Mouse (Mus musculus) retina, postnatal 1 day (tissue): ENCODE results near the gene Ttll11.

Experiments
- DNase-seq: peaks from one replicate; pipeline ENCODE4 v3.0.0-alpha.2; 2012

Ttll11 gene

DNA sequence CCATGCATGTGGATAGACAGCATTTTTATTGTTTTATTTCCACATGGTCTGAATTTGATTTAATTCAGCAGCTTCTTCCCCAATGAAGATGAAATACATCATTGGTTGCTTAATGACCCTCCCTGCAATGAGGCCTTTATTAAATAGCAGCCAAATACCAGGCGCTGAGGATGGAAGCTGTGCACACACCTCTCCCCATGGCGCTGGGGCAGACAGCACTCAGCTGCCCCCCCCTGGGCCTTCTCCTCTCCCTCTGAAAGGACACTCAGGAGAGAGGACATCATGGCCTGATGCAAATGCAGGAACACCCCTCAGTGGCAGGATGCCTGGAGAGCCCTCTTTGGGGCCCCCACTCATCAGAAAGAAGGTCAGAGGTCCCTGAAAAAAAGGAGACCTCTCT, 16.4 kb downstream of the Ttll11 start:
- no peak for DNase-seq

GRCm38 (mm10) chr2:35961593-35962127, 18.1 kb downstream of the Ttll11 start:
- DNase-seq = no peak

DNA sequence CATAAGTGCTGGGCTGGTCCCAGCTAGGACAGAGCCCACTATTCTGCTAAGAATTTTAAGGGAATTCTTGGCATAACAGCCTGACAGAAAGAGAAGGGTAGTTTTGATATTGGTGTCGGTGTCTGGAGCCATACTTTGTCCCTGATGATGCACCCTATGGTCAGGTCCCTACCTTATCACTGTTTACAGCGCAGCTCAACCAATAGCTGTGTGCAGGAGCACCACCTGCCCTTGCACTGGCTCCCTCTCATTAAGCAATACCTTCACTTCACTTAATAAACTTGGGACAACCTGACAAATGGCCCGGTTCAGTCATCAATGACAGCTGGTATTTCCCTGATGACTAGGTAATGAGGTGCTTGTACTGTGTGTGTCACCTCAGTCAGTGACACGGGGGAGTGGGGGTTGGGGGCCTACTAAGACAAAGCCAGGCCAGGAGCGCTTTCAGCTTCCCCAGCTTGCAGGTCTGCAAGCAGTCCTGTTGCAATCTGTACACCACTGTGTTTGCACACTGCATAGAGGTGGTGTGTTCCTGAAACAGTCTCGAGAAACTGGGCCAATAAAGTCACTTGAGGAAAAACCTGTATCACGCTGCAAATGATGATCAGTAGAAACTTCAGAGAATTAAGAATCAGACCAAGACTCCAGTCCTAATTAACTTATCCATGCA, 22.1 kb downstream of the Ttll11 start:
- DNase-seq = no peak

- DNase-seq = no peak
Measured at GRCm38 (mm10) chr2:35955211-35955610, 24.5 kb downstream of the Ttll11 start.

DNA sequence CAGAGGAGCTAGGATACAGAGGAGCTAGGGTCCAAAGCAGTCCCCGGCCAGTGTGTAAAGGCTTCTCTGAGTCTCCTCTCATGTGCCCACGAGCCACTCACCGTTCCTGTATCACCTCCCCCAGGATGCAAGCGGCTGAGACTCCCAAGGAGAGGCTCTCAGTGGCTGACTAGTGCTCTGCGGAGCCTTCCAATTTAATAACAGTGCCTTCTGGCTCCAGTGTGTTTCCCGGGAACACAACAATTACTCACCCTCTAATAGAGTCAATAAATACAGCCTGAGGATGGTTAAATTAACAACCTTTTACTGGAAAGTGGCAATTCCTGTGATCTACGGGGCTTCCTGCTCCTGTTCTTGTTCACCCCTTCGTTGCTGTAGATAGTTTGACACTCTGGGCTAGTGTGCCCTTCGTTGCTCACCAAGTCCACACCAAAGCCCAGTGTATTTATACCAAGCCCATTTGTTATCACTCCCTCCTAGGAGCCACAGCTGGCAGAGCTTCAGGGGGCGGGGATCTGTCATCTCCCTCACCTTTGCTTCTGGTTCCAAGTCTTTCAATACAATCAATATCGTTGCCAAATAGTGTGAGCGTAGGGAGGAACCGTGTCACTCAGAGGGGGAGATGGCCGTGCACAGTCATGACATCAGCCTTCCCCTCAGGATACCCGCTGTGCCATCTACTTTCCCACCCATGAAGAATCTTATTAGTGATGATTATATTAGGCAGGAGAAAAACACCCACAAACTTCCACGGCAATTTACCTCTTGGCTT, 27.3 kb downstream of the Ttll11 start:
- DNase-seq = no peak

DNA sequence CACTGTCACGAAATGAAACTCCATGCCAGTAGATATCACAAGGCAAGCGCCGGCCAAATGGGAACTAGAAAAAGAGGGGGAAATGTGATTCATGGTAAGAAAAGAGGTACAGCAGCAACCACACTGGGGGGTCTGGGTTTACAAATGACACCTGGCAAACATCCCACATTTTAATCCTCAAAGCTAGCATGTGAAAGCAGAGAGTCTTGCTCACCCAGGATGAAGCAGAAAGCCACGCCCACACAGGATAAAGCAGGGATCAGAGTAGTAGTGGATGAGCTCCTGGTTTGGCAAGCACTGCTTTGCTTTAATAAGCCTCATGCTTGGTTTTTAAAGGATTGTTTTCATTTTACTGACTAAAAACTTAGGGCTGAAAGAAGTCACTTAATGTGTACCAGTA, 34.8 kb downstream of the Ttll11 start:
- DNase-seq = no peak

DNA sequence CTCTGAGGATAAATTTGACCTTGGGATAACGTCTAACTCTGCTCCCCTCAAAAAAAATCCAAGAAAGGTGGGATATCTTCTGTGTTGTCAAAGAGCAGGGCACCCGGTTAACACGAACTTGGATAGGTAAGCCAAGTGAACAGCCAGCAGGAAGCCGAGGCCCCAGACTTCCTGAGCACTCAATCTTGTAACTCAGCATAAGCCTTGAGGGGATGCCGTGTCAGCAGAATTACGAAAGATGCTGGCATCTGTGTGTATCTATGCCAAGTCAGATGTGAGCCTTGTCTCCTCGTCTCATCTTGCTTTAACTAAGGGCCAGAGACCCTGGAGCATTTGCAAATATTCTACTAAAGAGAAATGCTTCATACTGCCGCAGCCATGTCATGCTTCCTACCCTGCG, 36.8 kb downstream of the Ttll11 start:
- DNase-seq = no peak

- no peak for DNase-seq
Measured at GRCm38 (mm10) chr2:35935045-35935444, 44.7 kb downstream of the Ttll11 start.

DNA sequence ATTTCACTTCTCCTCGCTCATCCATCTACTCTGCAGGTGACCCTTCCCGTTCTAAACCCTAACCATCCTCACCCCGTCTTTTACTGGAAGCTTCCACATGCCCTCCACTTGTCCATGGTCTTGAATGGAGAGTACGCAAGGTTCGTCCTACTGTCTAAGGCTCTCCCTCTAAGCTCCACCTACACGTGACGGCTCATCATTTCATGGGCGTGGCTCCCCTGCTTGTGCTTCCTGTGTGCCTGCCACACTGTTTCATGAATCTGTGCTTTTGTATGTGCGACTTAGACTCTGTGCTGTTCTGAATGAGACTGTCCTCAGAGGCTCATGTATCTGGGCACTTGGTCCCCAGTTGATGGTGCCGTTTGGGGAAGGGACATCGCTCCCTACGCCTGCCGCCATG, 46.6 kb downstream of the Ttll11 start:
- DNase-seq = no peak

DNA sequence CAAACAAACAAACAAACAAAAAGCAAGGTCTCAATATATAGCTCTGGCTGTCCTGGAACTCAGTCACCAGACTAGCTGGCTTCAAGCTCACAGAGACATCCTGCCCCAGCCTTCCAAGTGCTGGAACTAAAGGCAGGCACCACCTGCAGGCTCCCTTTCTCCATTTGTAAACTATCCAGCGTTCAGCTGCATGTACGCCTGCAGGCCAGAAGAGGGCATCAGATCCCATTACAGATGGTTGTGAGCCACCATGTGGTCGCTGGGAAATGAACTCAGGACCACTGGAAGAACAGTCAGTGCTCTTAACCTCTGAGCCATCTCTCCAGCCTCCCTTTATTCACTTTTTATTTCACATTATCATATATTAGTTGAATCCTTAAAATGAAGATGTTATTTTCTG, 48.1 kb downstream of the Ttll11 start:
- DNase-seq = no peak

DNA sequence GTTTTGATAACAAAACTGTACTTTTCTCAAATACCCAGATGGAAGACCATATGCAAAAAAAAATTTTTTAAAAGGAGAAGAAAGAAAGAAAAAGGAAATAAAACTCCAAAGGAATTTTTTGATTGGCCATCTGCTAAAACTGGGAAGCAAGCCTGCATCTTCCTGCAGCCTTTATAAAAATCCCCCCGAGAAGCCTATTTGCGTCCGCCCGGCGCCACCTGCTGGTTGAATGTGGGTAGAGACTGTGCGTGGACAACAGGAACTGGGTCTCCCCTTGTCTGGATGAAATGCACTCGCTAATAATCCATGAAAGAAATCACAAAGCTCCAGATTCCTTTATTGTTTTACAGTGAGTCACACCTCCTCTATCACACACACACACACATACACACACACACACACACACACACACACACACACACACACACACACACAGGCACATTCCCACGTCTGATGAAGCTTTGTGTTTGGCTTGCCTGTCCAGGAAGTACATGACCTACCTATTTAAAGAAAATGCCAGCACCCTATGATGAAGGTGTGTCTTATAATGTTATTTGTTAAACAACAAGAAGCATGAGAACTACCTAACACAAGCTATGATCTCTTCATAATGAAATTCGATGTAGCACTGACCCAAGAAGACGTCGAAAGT, 49.1 kb downstream of the Ttll11 start:
- peak; percentile 86 for DNase-seq

GRCm38 (mm10) chr2:35928133-35928532, 51.6 kb downstream of the Ttll11 start:
- no peak for DNase-seq

DNA sequence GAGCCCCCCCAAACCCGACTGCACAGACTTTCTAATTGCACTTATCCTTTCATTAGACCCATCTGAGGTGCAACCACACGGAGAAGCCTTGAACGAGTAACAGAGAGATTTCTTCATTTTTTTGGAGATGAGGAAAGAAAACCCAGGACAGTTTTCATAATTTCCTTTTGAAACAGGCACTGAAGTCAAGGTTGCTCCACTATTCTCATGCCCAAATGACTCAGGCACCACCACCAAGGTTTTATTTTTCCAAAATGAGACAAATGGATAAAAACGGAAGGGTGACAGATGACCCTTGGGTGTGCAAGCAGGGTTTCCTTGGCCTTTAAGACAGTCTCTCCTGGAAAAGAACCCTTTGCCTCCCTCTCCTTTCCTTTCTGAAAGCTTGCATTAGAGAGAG, 54.8 kb downstream of the Ttll11 start:
- no peak for DNase-seq

DNA sequence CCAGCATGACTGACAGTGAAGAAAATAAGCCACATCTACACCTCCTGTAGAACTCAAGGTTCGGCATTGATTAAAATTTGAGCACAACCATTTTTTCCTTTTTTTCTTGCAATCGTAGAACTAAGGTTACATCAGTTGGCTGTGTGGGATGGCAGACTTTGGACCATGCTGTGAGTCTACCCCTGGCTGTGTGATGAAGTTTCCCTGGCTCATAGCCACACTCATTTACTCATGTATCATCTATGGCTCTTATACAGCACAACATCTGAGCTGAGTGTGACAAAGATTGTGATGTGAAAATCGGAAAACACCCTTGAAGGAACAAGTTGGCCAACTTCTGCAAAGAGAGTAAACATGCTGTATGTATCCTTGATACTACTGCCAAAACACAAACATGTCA, 56.8 kb downstream of the Ttll11 start:
- no peak for DNase-seq

DNA sequence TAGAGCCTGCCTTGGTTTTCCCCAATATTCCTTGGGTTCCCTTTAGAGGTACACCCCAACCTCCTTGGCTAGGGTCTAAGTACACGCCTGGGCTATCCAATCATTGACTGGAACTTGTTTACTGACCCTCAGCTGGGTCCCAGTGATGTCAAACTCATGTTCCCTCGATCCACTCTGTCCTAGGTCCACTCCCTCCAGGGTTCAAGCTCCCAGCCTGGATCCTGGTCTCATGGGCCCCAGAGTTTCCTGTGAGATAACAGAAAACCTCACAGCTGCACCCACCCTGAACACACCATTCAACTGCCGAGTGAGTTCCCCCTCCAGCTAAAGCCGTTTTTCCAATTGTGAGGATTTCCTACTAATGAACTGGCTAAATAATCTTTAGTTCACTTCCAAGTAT, 67.6 kb downstream of the Ttll11 start:
- no peak for DNase-seq

DNA sequence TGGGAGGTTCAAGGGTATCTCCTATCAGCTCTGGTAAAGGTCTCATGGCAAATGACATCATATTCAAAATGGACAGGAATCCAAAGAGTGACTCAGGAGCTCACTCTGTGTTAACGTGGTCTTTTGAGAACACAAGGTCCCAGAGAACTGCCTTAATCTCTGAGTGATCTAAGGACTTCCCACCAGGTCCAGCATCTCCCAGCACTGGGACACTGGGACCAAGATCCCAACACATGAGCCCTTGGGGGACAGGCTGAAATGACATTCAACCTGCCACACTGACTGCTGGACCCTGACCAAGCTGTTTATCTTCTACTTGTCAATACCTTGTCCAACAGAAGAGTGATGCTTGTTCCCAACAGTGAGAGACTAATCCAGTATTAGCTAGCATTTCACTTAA, 68.0 kb downstream of the Ttll11 start:
- DNase-seq = no peak

DNA sequence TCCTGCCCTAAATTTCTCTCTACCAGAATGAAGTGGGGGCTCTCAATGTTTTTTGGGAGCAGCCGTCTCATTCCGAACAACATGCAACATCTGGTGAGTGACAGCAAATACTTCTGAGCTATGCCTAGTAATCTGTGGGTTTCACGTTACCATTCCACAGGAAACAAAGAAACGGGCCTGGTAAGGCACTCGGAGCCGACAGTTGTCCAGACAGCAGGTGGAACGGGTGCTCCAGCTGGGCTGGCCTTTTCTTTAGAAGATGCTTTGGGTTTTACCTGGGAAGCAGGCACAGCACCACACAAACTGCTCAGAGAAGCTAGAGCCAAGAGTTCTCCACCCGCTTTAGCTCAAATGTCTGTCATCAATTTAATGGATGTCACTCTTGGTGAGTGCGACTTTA, 69.0 kb downstream of the Ttll11 start:
- DNase-seq = no peak

- no peak for DNase-seq
Measured at GRCm38 (mm10) chr2:35909353-35909752, 70.4 kb downstream of the Ttll11 start.

DNA sequence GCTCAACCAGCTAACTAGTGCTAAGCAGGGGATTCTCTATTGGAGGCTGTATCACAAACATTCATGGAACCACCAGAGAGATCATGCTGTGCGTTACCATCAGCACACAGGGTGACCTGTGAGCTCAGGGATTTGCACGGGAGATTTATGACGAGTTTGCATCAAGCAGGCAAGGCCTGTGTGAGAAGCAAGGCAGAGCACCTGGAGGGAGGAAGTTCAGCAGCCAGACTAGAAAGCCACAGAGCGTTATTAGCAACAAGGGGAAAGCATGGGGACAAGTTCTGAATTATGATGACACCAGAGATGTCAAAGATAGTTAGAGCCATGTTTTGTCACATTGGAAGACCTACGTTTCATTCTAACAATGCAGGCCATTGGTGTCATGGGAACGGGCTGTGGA, 72.1 kb downstream of the Ttll11 start:
- no peak for DNase-seq

- DNase-seq = peak; percentile 90
Measured at GRCm38 (mm10) chr2:35906174-35906798, 73.4 kb downstream of the Ttll11 start.

GRCm38 (mm10) chr2:35900845-35901244, 78.9 kb downstream of the Ttll11 start:
- DNase-seq = no peak

- no peak for DNase-seq
Measured at GRCm38 (mm10) chr2:35899712-35900111, 80.0 kb downstream of the Ttll11 start.

- no peak for DNase-seq
Measured at GRCm38 (mm10) chr2:35899135-35899474, 80.6 kb downstream of the Ttll11 start.
